Mouse (Mus musculus): Measurements from ENCODE around the gene Galk1.

GRCm38 (mm10) chr11:116043286-116043685, 30.8 kb upstream of the Galk1 start:
- TF ChIP-seq CTCF (conservative IDR thresholded peaks at IDR 0.05; ENCODE audit: insufficient read depth, insufficient read length, low read depth, low read length) = no peak
- TF ChIP-seq POLR2A (IDR thresholded peaks at IDR 0.05; ENCODE audit: low read depth, low read length) = no peak

Measured in kidney, adult 2 months (tissue).